Mouse (Mus musculus): Measurements from ENCODE around the gene Pik3cb. TPM values are rescaled to one million over a fixed set of nuclear protein-coding genes. Genes with fewer than 3 reads are reported as not detected.

Pik3cb gene
- polyA plus RNA-seq, 1 experiment from 2014 or later, result 4.0 TPM

GRCm38 (mm10) chr9:99090546-99090945, 49.9 kb downstream of the Pik3cb start:
- Histone ChIP-seq H3K36me3 (ENCODE audit: control insufficient read depth, insufficient read depth, low read length) (no peaks in the 10 kb centered on the region), H3K9ac (ENCODE audit: low read length) (no peak overlapping the region), H3K4me1 (replicated peaks; ENCODE audit: control insufficient read depth, insufficient read depth) (no peaks in the 10 kb centered on the region), H3K9me3 (ENCODE audit: control insufficient read depth, low read length) (no peaks in the 10 kb centered on the region), H3K4me2 (replicated peaks; ENCODE audit: low read depth) (no peak overlapping the region), H3K4me3 (ENCODE audit: low read depth, low read length) (no peak overlapping the region), H3K27ac (replicated peaks) (no peak overlapping the region), H3K27me3 (ENCODE audit: control insufficient read depth, insufficient read depth, low read length) (no peaks in the 10 kb centered on the region)
- TF ChIP-seq EP300 (optimal IDR thresholded peaks at IDR 0.05) (no peak), CTCF (IDR thresholded peaks at IDR 0.05; ENCODE audit: low read depth) (no peak)
- DNase-seq (ENCODE audit: low spot score) (no peak), ATAC-seq (ENCODE audit: low FRiP score, low TSS enrichment) (no peak)
- 67% methylated on average over 4 of the region's 4 CpGs for WGBS

- no peaks in the 10 kb centered on the region for H3K36me3 ChIP-seq (ENCODE audit: control insufficient read depth, insufficient read depth, low read length)
- H3K9ac ChIP-seq (ENCODE audit: low read length), result no peak overlapping the region
- H3K4me3 ChIP-seq (ENCODE audit: low read depth, low read length), result no peak overlapping the region
- H3K4me2 ChIP-seq (replicated peaks; ENCODE audit: low read depth), result no peak overlapping the region
- no peak for ATAC-seq (ENCODE audit: low FRiP score, low TSS enrichment)
- no peak for DNase-seq (ENCODE audit: low spot score)
- no peak for TF ChIP-seq CTCF (IDR thresholded peaks at IDR 0.05; ENCODE audit: low read depth)
- TF ChIP-seq EP300 (optimal IDR thresholded peaks at IDR 0.05), result no peak
- H3K27ac ChIP-seq (replicated peaks), result no peak overlapping the region
- H3K9me3 ChIP-seq (ENCODE audit: control insufficient read depth, low read length), result no peaks in the 10 kb centered on the region
- no peaks in the 10 kb centered on the region for H3K27me3 ChIP-seq (ENCODE audit: control insufficient read depth, insufficient read depth, low read length)
- 87% methylated on average over 4 of the region's 4 CpGs for WGBS
- no peaks in the 10 kb centered on the region for H3K4me1 ChIP-seq (replicated peaks; ENCODE audit: control insufficient read depth, insufficient read depth)
Measured at GRCm38 (mm10) chr9:99089904-99090303, 50.5 kb downstream of the Pik3cb start.

- no peaks in the 10 kb centered on the region for H3K36me3 ChIP-seq (ENCODE audit: control insufficient read depth, insufficient read depth, low read length)
- H3K9me3 ChIP-seq (ENCODE audit: control insufficient read depth, low read length), result no peaks in the 10 kb centered on the region
- H3K27ac ChIP-seq (replicated peaks), result no peak overlapping the region
- WGBS, result 90% methylated on average over 5 of the region's 5 CpGs
- H3K4me1 ChIP-seq (replicated peaks; ENCODE audit: control insufficient read depth, insufficient read depth), result no peaks in the 10 kb centered on the region
- no peak for DNase-seq (ENCODE audit: low spot score)
- no peak for TF ChIP-seq EP300 (optimal IDR thresholded peaks at IDR 0.05)
- no peak for TF ChIP-seq CTCF (IDR thresholded peaks at IDR 0.05; ENCODE audit: low read depth)
- no peaks in the 10 kb centered on the region for H3K27me3 ChIP-seq (ENCODE audit: control insufficient read depth, insufficient read depth, low read length)
- no peak overlapping the region for H3K4me3 ChIP-seq (ENCODE audit: low read depth, low read length)
- H3K9ac ChIP-seq (ENCODE audit: low read length), result no peak overlapping the region
- no peak overlapping the region for H3K4me2 ChIP-seq (replicated peaks; ENCODE audit: low read depth)
- no peak for ATAC-seq (ENCODE audit: low FRiP score, low TSS enrichment)
Measured at GRCm38 (mm10) chr9:99081718-99082117, 58.7 kb downstream of the Pik3cb start.

- DNase-seq (ENCODE audit: low spot score) (no peak), ATAC-seq (ENCODE audit: low FRiP score, low TSS enrichment) (no peak)
- Histone ChIP-seq H3K9ac (ENCODE audit: low read length) (no peak overlapping the region), H3K36me3 (ENCODE audit: control insufficient read depth, insufficient read depth, low read length) (no peaks in the 10 kb centered on the region), H3K27ac (replicated peaks) (no peak overlapping the region), H3K9me3 (ENCODE audit: control insufficient read depth, low read length) (no peaks in the 10 kb centered on the region), H3K27me3 (ENCODE audit: control insufficient read depth, insufficient read depth, low read length) (no peaks in the 10 kb centered on the region), H3K4me2 (replicated peaks; ENCODE audit: low read depth) (no peak overlapping the region), H3K4me1 (replicated peaks; ENCODE audit: control insufficient read depth, insufficient read depth) (no peaks in the 10 kb centered on the region), H3K4me3 (ENCODE audit: low read depth, low read length) (no peak overlapping the region)
- TF ChIP-seq EP300 (optimal IDR thresholded peaks at IDR 0.05) (no peak), CTCF (IDR thresholded peaks at IDR 0.05; ENCODE audit: low read depth) (no peak)
- WGBS, result 73% methylated on average over 3 of the region's 3 CpGs
Measured at GRCm38 (mm10) chr9:99081308-99081707, 59.1 kb downstream of the Pik3cb start.

GRCm38 (mm10) chr9:99080657-99081056, 59.8 kb downstream of the Pik3cb start:
- ATAC-seq (ENCODE audit: low FRiP score, low TSS enrichment) (no peak), DNase-seq (ENCODE audit: low spot score) (no peak)
- peak; percentile 39 for TF ChIP-seq CTCF (IDR thresholded peaks at IDR 0.05; ENCODE audit: low read depth)
- TF ChIP-seq EP300 (optimal IDR thresholded peaks at IDR 0.05), result no peak
- H3K36me3 ChIP-seq (ENCODE audit: control insufficient read depth, insufficient read depth, low read length), result no peaks in the 10 kb centered on the region
- no peaks in the 10 kb centered on the region for H3K9me3 ChIP-seq (ENCODE audit: control insufficient read depth, low read length)
- H3K27ac ChIP-seq (replicated peaks), result no peak overlapping the region
- H3K27me3 ChIP-seq (ENCODE audit: control insufficient read depth, insufficient read depth, low read length), result no peaks in the 10 kb centered on the region
- WGBS, result 97% methylated on average over 2 of the region's 2 CpGs
- H3K4me3 ChIP-seq (ENCODE audit: low read depth, low read length), result no peak overlapping the region
- no peaks in the 10 kb centered on the region for H3K4me1 ChIP-seq (replicated peaks; ENCODE audit: control insufficient read depth, insufficient read depth)
- no peak overlapping the region for H3K9ac ChIP-seq (ENCODE audit: low read length)
- H3K4me2 ChIP-seq (replicated peaks; ENCODE audit: low read depth), result no peak overlapping the region

- DNase-seq (ENCODE audit: low spot score) (no peak), ATAC-seq (ENCODE audit: low FRiP score, low TSS enrichment) (no peak)
- H3K4me2 ChIP-seq (replicated peaks; ENCODE audit: low read depth), result no peak overlapping the region
- WGBS, result 56% methylated on average over 2 of the region's 2 CpGs
- H3K27me3 ChIP-seq (ENCODE audit: control insufficient read depth, insufficient read depth, low read length), result no peaks in the 10 kb centered on the region
- no peaks in the 10 kb centered on the region for H3K4me1 ChIP-seq (replicated peaks; ENCODE audit: control insufficient read depth, insufficient read depth)
- H3K9ac ChIP-seq (ENCODE audit: low read length), result no peak overlapping the region
- no peaks in the 10 kb centered on the region; the same call in 1 of the 2 replicates for H3K36me3 ChIP-seq (ENCODE audit: control insufficient read depth, insufficient read depth, low read length)
- H3K9me3 ChIP-seq (ENCODE audit: control insufficient read depth, low read length), result no peaks in the 10 kb centered on the region
- H3K4me3 ChIP-seq (ENCODE audit: low read depth, low read length), result no peak overlapping the region
- no peak for TF ChIP-seq EP300 (optimal IDR thresholded peaks at IDR 0.05)
- no peak for TF ChIP-seq CTCF (IDR thresholded peaks at IDR 0.05; ENCODE audit: low read depth)
- no peak overlapping the region for H3K27ac ChIP-seq (replicated peaks)
Measured at GRCm38 (mm10) chr9:99074462-99074861, 66.0 kb downstream of the Pik3cb start.
